Mouse (Mus musculus) stomach, postnatal 0 days (tissue): ENCODE data around the gene Ap1s3. TPM values are rescaled to one million over a fixed set of nuclear protein-coding genes. Genes with fewer than 3 reads are reported as not detected.

Source experiments
- ATAC-seq: fragments of 200-750 bp; cut with Nextera tagmentation; 2 replicates; pipeline ENCODE4 v1.8.0; 2017; ENCODE audit not compliant: low FRiP score, low TSS enrichment
- DNase-seq: peaks from one replicate; pipeline ENCODE4 v3.0.0-alpha.2; 2016; ENCODE audit warnings: low spot score
- H3K27ac ChIP-seq: fragments of 300-500 bp; sonication (generic); replicated peaks from 2 replicates; pipeline ENCODE4 v1.5.1; 2014; ENCODE audit warnings: mild to moderate bottlenecking, control low read depth
- H3K27me3 ChIP-seq: fragments of 300-500 bp; sonication (generic); 2 replicates; pipeline ENCODE4 v1.6.1; 2014; ENCODE audit warnings: low read length; ENCODE audit not compliant: control insufficient read depth, insufficient read depth
- H3K36me3 ChIP-seq: fragments of 300-500 bp; sonication (generic); 2 replicates; pipeline ENCODE4 v1.6.1; 2014; ENCODE audit warnings: low read length, mixed read lengths; ENCODE audit not compliant: control insufficient read depth, insufficient read depth
- H3K4me1 ChIP-seq: fragments of 300-500 bp; sonication (generic); replicated peaks from 2 replicates; pipeline ENCODE4 v1.6.1; 2014; ENCODE audit warnings: antibody characterized with exemption; ENCODE audit not compliant: control insufficient read depth, insufficient read depth
- H3K4me2 ChIP-seq: fragments of 300-500 bp; sonication (generic); replicated peaks from 2 replicates; pipeline ENCODE4 v1.6.1; 2014; ENCODE audit warnings: low read depth, mild to moderate bottlenecking, control low read depth, moderate library complexity
- H3K4me3 ChIP-seq: fragments of 300-500 bp; sonication (generic); 2 replicates; pipeline ENCODE4 v1.5.1; 2014; ENCODE audit warnings: low read depth, low read length, control low read depth
- H3K9ac ChIP-seq: fragments of 300-500 bp; sonication (generic); 2 replicates; pipeline ENCODE4 v1.6.1; 2014; ENCODE audit warnings: mild to moderate bottlenecking, low read length, control low read depth, mixed read lengths
- H3K9me3 ChIP-seq: fragments of 300-500 bp; sonication (generic); 2 replicates; pipeline ENCODE4 v1.6.1; 2016; ENCODE audit warnings: low read length; ENCODE audit not compliant: control insufficient read depth
- CTCF ChIP-seq: IDR thresholded peaks from 2 replicates; pipeline ENCODE4 v1.5.1; 2016; ENCODE audit warnings: antibody characterized with exemption, low read depth, mild to moderate bottlenecking, moderate library complexity
- EP300 ChIP-seq: optimal IDR thresholded peaks from 2 replicates; pipeline ENCODE3; 2016; ENCODE audit warnings: antibody characterized with exemption
- WGBS: fragments of 180-500 bp; shearing (Covaris S2); extraction: QIAGEN DNeasy Blood & Tissue Kit; methylation state at CpG from one replicate; pipeline ENCODE4 v1.1.7; 2014; 5-methylcytosine and 5-hydroxymethylcytosine counted together
- polyA plus RNA-seq: library from polyadenylated mRNA; unstranded; fragments of >200 nt; fragmentation: Nextera tagmentation; extraction: Ambion mirVana; gene quantifications from 2 replicates; pipeline ENCODE4 v1.2.1, GENCODE M21; 2015

The Ap1s3 gene
- polyA plus RNA-seq, 1 experiment from 2014 or later, result 1.4 TPM

GRCm38 (mm10) chr1:79641355-79641754 is 30.4 kb downstream of the Ap1s3 start:
- Histone ChIP-seq H3K27ac (no peak overlapping the region), H3K27me3 (no peaks in the 10 kb centered on the region), H3K36me3 (no peaks in the 10 kb centered on the region), H3K9me3 (no peaks in the 10 kb centered on the region), H3K9ac (no peak overlapping the region), H3K4me1 (no peaks in the 10 kb centered on the region), H3K4me2 (no peak overlapping the region), H3K4me3 (no peak overlapping the region)
- no peak for TF ChIP-seq EP300
- no peak for TF ChIP-seq CTCF
- ATAC-seq (no peak), DNase-seq (peak; percentile 26)
- WGBS, result 67% methylated on average over 6 of the region's 6 CpGs

- Histone ChIP-seq H3K4me3 (no peak overlapping the region), H3K4me2 (no peak overlapping the region), H3K27me3 (no peaks in the 10 kb centered on the region), H3K9ac (no peak overlapping the region), H3K36me3 (no peaks in the 10 kb centered on the region), H3K4me1 (no peaks in the 10 kb centered on the region), H3K9me3 (no peaks in the 10 kb centered on the region), H3K27ac (no peak overlapping the region)
- DNase-seq (peak; percentile 66), ATAC-seq (no peak)
- TF ChIP-seq CTCF (peak; percentile 88), EP300 (no peak)
- 71% methylated on average over 7 of the region's 7 CpGs for WGBS
These were observed 31.6 kb downstream of the Ap1s3 start for GRCm38 (mm10) chr1:79640151-79640550.

- no peak for TF ChIP-seq CTCF
- no peak for TF ChIP-seq EP300
- 75% methylated on average over 5 of the region's 5 CpGs for WGBS
- Histone ChIP-seq H3K27ac (no peak overlapping the region), H3K4me3 (no peak overlapping the region), H3K4me1 (no peaks in the 10 kb centered on the region), H3K27me3 (no peaks in the 10 kb centered on the region), H3K9me3 (no peaks in the 10 kb centered on the region), H3K36me3 (no peaks in the 10 kb centered on the region), H3K9ac (no peak overlapping the region), H3K4me2 (no peak overlapping the region)
- DNase-seq (no peak), ATAC-seq (no peak)
These were observed 32.1 kb downstream of the Ap1s3 start for GRCm38 (mm10) chr1:79639683-79640082.

GRCm38 (mm10) chr1:79639107-79639506 is 32.7 kb downstream of the Ap1s3 start:
- TF ChIP-seq EP300 (no peak), CTCF (no peak)
- 78% methylated on average over 6 of the region's 6 CpGs for WGBS
- H3K9ac ChIP-seq, result no peak overlapping the region
- H3K4me1 ChIP-seq, result no peaks in the 10 kb centered on the region
- no peaks in the 10 kb centered on the region for H3K36me3 ChIP-seq
- no peak overlapping the region for H3K4me3 ChIP-seq
- no peak for DNase-seq
- H3K4me2 ChIP-seq, result no peak overlapping the region
- peak overlapping the region; percentile 71; the same call in 1 of the 2 replicates for H3K27ac ChIP-seq
- no peaks in the 10 kb centered on the region for H3K27me3 ChIP-seq
- H3K9me3 ChIP-seq, result no peaks in the 10 kb centered on the region
- no peak for ATAC-seq

- Histone ChIP-seq H3K27me3 (no peaks in the 10 kb centered on the region), H3K4me1 (no peaks in the 10 kb centered on the region), H3K36me3 (no peaks in the 10 kb centered on the region), H3K4me3 (no peak overlapping the region), H3K9ac (no peak overlapping the region), H3K9me3 (no peaks in the 10 kb centered on the region), H3K4me2 (no peak overlapping the region), H3K27ac (peak overlapping the region; percentile 71)
- DNase-seq (peak; percentile 73), ATAC-seq (peak; percentile 94)
- TF ChIP-seq EP300, result peak; percentile 71
- no peak for TF ChIP-seq CTCF
- WGBS, result 58% methylated on average over 2 of the region's 2 CpGs
These were observed 34.0 kb downstream of the Ap1s3 start for GRCm38 (mm10) chr1:79637768-79638167.

- Histone ChIP-seq H3K4me2 (no peak overlapping the region), H3K9ac (no peak overlapping the region), H3K36me3 (no peaks in the 10 kb centered on the region), H3K4me3 (no peak overlapping the region), H3K9me3 (no peaks in the 10 kb centered on the region), H3K27me3 (no peaks in the 10 kb centered on the region), H3K4me1 (no peaks in the 10 kb centered on the region), H3K27ac (no peak overlapping the region)
- TF ChIP-seq EP300 (no peak), CTCF (no peak)
- ATAC-seq (no peak), DNase-seq (no peak)
- 87% methylated on average over 4 of the region's 4 CpGs for WGBS
These were observed 40.3 kb downstream of the Ap1s3 start for GRCm38 (mm10) chr1:79631521-79631920.
